In the genomic region with DNA sequence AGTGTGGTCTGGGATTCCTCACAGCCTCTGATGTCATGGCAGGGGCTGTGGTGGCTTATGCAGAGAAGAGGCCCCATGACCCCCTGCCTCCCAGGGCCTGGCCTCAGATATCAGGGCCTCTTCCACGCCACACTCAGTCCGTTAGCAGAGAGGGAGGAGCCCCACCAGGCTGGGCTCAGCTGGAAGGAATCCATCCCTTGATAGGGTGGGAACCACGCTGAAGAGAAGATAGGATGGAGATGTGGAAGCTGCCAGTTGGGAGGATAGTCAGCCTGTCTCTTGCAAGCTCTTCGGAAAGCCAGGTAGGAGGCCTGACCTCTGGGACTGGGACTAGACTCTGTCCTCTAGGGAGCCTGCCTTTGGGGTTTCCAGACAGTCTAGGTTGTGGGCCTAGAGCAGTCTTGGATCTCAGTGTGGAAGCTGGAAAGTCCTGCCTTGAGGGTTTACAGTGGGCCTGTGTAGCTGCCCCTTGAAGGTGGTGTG, we compare ENCODE assay signal across 8 mouse cellular contexts.
DNase-seq lines count a peak whose midpoint lies in the region; ATAC-seq lines count a peak whose summit lies in the region.

No protein-coding gene starts in this region.

- H3K4me1 ChIP-seq in heart, embryonic 12.5 days (replicated peaks) = peaks cover 99% of the 10 kb centered on the region
- peaks cover 70% of the 10 kb centered on the region for H3K4me1 ChIP-seq in brown adipose tissue, adult 24 weeks (ENCODE audit: control insufficient read depth, insufficient read depth, insufficient read length, low read length)
- peaks cover 89% of the 10 kb centered on the region for H3K4me1 ChIP-seq in hindbrain, embryonic 12.5 days
- peaks cover 95% of the 10 kb centered on the region for H3K4me1 ChIP-seq in midbrain, embryonic 12.5 days

- H3K27ac ChIP-seq in heart, embryonic 12.5 days (ENCODE audit: poor library complexity, severe bottlenecking) = peak overlapping the region; percentile 99
- peak overlapping the region; percentile 32; the same call in 1 of the 2 replicates for H3K27ac ChIP-seq in brown adipose tissue, adult 24 weeks (replicated peaks; ENCODE audit: low read depth, low read length)
- peak overlapping the region; percentile 85 for H3K27ac ChIP-seq in hindbrain, embryonic 12.5 days
- H3K27ac ChIP-seq in midbrain, embryonic 12.5 days (replicated peaks) = peak overlapping the region; percentile 86

- H3K4me2 ChIP-seq in heart, embryonic 12.5 days = peak overlapping the region; percentile 83
- H3K4me2 ChIP-seq in hindbrain, embryonic 12.5 days (replicated peaks) = peak overlapping the region; percentile 42
- peak overlapping the region; percentile 44 for H3K4me2 ChIP-seq in midbrain, embryonic 12.5 days (replicated peaks)

- H3K4me3 ChIP-seq in heart, embryonic 12.5 days = peak overlapping the region; percentile 48
- H3K4me3 ChIP-seq in brown adipose tissue, adult 24 weeks (ENCODE audit: insufficient read depth, low read depth, low read length) = peak overlapping the region; percentile 19
- H3K4me3 ChIP-seq in hindbrain, embryonic 12.5 days = peak overlapping the region; percentile 2; the same call in 1 of the 2 replicates
- peak overlapping the region; percentile 13 for H3K4me3 ChIP-seq in midbrain, embryonic 12.5 days

- no peaks in the 10 kb centered on the region for H3K27me3 ChIP-seq in heart, embryonic 12.5 days (replicated peaks)
- H3K27me3 ChIP-seq in hindbrain, embryonic 12.5 days = peaks cover 4% of the 10 kb centered on the region; the same call in 1 of the 2 replicates
- peaks cover 65% of the 10 kb centered on the region for H3K27me3 ChIP-seq in midbrain, embryonic 12.5 days

- H3K36me3 ChIP-seq in heart, embryonic 12.5 days = no peaks in the 10 kb centered on the region
- H3K36me3 ChIP-seq in hindbrain, embryonic 12.5 days = no peaks in the 10 kb centered on the region
- H3K36me3 ChIP-seq in midbrain, embryonic 12.5 days = no peaks in the 10 kb centered on the region

- ATAC-seq in heart, embryonic 12.5 days (ENCODE audit: insufficient number of reproducible peaks, low FRiP score) = peak; percentile 78
- peak; percentile 41 for ATAC-seq in hindbrain, embryonic 12.5 days (ENCODE audit: low FRiP score)
- peak; percentile 24; the same call in 1 of the 2 replicates for ATAC-seq in midbrain, embryonic 12.5 days (ENCODE audit: low FRiP score, low read depth)

- peak overlapping the region; percentile 73; the same call in 1 of the 2 replicates for H3K9ac ChIP-seq in heart, embryonic 12.5 days
- H3K9ac ChIP-seq in hindbrain, embryonic 12.5 days = peak overlapping the region; percentile 53
- H3K9ac ChIP-seq in midbrain, embryonic 12.5 days (replicated peaks) = peak overlapping the region; percentile 39; the same call in 1 of the 2 replicates

- WGBS in heart, embryonic 12.5 days = 0% methylated on average over 4 of the region's 4 CpGs
- WGBS in hindbrain, embryonic 12.5 days = 15% methylated on average over 4 of the region's 4 CpGs
- WGBS in midbrain, embryonic 12.5 days = 8% methylated on average over 4 of the region's 4 CpGs

- no peak for DNase-seq in heart, adult 9 months (ENCODE audit: low spot score in 2 of 2)
- no peak for DNase-seq in urinary bladder, postnatal 4 days (ENCODE audit: low spot score in 2 of 2)
- no peak for DNase-seq in frontal cortex, postnatal 10 days (ENCODE audit: low spot score in 2 of 2)
- DNase-seq in spleen, postnatal 14 days (ENCODE audit: low spot score in 2 of 2) = no peak

- no peaks in the 10 kb centered on the region for H3K9me3 ChIP-seq in heart, embryonic 12.5 days (replicated peaks)
- no peaks in the 10 kb centered on the region for H3K9me3 ChIP-seq in hindbrain, embryonic 12.5 days (replicated peaks)
- H3K9me3 ChIP-seq in midbrain, embryonic 12.5 days = no peaks in the 10 kb centered on the region

Comparison
In these comparisons a context has a peak if more than half of its experiments do, and no peak if none do; other contexts are left out.
1. ATAC-seq: peak in every context shown above with its lines; median percentile 78 in heart, embryonic 12.5 days; 41 in hindbrain, embryonic 12.5 days; 24 in midbrain, embryonic 12.5 days.
2. H3K27ac ChIP-seq: peak in every context shown above with its lines; median percentile 99 in heart, embryonic 12.5 days; 86 in midbrain, embryonic 12.5 days; 85 in hindbrain, embryonic 12.5 days; 32 in brown adipose tissue, adult 24 weeks.